Mouse (Mus musculus) lung, postnatal 36 days (tissue): Measurements from ENCODE around the gene Gp6.
"Not testable (repeated sequence)": the region's sequence is repeated elsewhere in the genome, so short reads cannot be mapped to it uniquely, and the experiment has no call there.

Source experiments
- DNase-seq: peaks from one replicate; pipeline ENCODE4 v3.0.0; 2022; ENCODE audit warnings: mixed read lengths

Gene Gp6

GRCm38 (mm10) chr7:4397730-4398129, at the start of gene Gp6:
Gene Gp6, minus strand, starts transcription at chr7:4397744.
- DNase-seq = no peak

GRCm38 (mm10) chr7:4447138-4447537, 49.6 kb upstream of the Gp6 start:
- DNase-seq = peak; percentile 32

DNA sequence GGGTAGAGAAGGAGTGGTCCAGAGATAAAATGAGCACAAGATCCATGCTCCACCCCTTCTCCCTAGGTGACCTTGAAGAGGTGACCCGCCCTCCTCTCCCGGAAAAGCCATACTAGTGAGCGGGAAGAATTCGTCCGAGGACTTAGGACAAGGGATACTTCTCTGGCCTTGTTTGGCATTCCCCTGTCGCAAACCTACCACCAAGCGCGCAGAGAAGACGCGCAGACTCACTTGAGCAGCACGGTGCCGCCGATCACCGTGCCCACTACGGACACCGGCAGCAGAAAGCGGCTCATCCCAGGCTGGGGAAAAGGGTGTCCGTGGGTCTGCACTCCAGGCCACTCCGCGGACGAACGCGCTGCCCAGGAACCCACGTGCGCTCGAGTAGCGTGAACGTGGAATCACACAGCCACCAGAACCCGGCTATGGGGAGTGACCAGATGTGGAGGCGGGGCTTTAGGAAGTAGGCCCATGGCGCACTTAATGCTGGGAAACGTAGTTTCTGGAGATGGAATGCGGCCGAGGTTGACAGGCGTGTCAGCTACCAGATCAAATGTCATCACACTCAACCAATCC, 47.8 kb upstream of the Gp6 start, which contains the start of gene Rdh13:
TSS of gene Rdh13 (minus strand) at position 434 of the 576 bp plus-strand sequence.
- peak; percentile 97 for DNase-seq

DNA sequence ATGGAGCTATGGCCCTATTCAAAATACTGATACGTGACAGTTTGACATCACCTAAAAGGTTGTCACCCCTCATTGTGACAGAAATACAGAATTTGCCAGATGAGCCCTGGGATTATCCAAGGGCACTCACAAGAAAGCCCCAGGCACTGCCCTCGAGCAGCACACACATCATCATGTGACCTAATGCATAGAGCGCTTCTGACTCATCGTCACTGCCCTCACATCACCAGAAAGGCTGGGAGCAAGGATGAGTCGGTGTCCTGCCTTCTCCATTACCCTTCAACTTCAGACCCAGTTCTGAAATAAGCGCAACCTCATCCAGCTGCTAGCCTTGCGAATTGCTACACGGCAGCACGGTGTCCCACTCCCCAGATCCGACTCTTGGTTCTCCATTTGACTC, 43.0 kb upstream of the Gp6 start:
- no peak for DNase-seq

- DNase-seq = no peak
Observed at GRCm38 (mm10) chr7:4437721-4438120, 40.2 kb upstream of the Gp6 start.

DNA sequence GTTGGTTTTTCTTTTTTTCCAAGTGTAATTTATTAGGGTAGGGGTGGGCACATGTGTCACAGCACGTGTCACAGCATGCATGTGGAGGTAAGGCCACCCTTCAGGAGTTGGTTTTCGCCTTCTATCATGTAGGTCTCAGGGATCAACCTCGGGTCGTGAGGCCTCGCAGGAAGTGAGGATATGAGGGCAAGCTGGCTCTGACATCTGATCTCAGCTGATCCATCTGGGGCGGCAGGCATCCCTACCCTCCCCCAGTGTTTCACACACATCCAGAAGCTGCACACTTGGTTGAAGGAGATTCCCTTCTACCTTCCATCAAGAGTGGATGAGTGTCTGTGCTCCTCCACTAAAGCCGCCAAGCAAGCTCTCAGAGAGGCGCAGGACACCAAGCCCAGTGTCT, 34.5 kb upstream of the Gp6 start:
- no peak for DNase-seq

DNA sequence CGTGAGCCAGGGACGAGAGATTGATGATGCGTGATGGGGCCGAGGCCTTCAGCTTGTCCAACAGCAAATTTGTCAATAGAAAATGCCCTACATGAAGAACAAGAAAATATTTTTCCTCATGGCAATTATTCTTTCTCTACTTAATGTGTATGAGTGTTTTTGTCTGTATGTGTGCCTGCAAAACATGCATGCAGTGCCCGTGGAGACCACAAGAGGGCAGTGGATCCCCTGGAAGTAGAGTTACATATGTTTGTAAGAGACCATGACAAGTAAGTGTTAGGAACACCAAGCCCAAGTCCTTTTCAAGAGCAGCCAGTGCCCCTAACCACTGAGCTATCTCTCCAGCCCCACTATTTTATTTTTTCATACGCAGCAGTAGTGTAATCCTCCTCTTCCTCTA, 34.0 kb upstream of the Gp6 start:
- peak; percentile 93 for DNase-seq

GRCm38 (mm10) chr7:4430246-4430844, 32.8 kb upstream of the Gp6 start:
- DNase-seq = no peak

DNA sequence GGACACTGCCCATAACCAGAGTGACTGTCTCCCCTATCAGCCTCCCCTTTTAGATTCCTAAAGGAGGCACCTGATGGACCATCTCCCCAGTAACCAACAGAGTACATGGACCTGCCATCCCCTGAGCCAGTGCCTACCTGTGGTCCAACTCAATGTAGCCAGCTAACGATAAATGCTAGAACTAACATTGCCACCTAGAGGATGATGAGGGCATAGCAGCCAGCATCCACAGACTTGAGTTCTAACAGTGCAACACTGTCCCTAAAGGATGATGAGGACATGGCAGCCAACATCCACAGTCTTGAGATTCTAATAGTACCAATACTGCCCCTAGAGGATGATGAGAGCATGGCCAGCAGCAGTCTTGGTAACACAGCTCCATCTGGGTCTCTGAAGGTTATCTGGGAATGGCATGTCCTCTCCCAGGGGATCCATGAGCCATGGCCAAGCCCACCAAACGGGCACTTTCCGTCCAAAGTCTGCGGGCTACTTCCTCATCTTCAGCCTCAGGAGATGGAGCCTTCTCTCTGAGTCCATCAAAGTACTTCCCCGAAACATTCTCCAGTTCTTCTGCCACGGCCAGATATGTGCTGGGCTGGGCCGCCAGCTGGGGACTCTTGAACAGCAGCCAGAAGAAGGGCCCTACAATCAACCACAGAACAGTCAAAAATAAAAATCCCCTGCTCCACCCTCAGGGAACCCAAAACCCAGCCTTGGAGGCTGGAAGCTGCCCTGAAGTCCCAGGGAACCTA, 29.8 kb upstream of the Gp6 start:
- peak; percentile 99 for DNase-seq

DNA sequence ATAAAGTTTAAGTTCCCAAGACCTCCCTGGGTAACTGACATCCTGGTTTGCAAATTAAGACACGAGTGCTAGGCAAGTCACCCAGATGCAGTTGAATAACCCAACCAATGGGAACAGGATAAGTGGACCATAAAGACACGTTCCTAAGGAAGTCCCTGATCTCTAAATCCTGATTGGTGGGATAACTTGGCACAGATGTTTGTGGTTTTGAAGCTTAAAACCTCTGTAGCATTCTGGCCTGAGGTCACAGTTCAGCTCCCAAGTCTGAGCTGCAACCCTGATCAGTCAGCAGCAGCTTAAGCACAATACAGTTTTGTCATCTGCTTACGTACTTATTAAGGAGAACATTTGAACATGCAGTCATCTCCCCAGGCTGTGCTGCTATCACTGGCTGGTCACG, 22.7 kb upstream of the Gp6 start:
- DNase-seq = no peak

- DNase-seq = no peak
Observed at GRCm38 (mm10) chr7:4419681-4420080, 22.1 kb upstream of the Gp6 start.

DNA sequence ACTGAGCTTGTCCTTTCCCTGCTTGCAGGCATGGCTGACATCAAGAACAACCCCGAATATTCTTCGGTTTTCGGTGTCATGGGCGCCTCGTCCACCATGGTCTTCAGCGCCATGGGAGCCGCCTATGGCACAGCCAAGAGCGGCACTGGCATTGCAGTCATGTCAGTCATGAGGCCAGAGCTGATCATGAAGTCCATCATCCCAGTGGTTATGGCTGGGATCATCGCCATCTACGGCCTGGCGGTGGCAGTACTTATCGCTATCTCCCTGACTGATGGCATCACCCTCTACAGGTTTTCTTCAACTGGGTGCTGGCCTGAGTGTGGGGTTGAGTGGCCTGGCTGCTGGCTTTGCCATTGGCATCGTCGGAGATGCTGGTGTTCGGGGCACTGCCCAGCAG, 14.9 kb upstream of the Gp6 start:
- DNase-seq = not testable (repeated sequence)

- peak; percentile 57 for DNase-seq
Observed at GRCm38 (mm10) chr7:4373521-4373920, 24.0 kb downstream of the Gp6 start.

GRCm38 (mm10) chr7:4337509-4337908, 60.0 kb downstream of the Gp6 start, which contains the start of gene Ncr1:
Gene Ncr1, plus strand, starts transcription at chr7:4337724.
- DNase-seq = no peak

GRCm38 (mm10) chr7:4323301-4323700, 74.2 kb downstream of the Gp6 start:
- DNase-seq = no peak
